Mouse (Mus musculus) lung, postnatal 36 days (tissue): ENCODE measurements at regions not wholly inside any gene's neighbourhood (a gene's known extent, or its start where the extent isn't known, plus 50 kb on each side); places are given as distances from the start of the nearest gene placed in this dataset.
A peak's percentile ranks its signal among the peaks of the same experiment; 100 is the strongest.

Experiments
- DNase-seq: peaks from one replicate; pipeline ENCODE4 v3.0.0; 2022; ENCODE audit warnings: mixed read lengths

DNA sequence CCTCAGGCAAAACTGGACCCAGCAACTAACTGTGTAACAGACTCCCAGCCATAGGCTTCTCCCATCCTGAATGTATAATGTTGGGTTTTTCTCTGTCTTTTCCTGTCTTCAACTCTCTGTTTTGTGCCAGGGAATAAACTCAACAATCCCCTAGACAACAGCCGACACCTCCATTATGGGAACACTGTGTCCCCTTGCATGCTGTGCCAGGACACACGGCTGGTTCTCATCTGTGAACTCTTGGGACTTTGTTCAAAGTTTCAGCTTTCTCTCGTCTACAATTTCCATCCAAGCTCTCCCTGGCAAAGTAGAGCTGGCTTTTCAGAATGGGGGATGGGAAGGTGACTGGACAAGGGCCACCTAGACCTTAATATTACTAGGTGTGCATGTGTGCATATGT lies 56.1 kb upstream of the Kcng1 start:
- DNase-seq: peak; percentile 61

GRCm38 (mm10) chr2:168335739-168336385 lies 54.3 kb upstream of the Kcng1 start:
- DNase-seq: no peak

DNA sequence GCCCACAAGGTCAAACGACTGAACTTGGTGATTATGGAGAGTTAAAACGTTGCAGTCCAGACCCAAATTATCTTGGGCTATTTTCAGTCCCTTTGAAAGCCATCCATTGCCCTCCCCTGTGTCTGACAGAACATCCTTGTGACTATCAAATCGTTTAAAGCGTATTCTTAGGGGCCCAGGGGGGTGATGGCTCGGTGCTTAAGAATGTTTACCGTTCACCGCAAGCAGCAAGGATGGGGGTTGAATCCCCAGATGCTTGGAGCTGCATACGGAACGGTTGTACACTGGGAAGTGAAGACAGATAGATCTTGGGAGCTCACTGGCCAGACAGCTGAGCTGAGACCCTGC lies 52.7 kb upstream of the Kcng1 start:
- DNase-seq: no peak

DNA sequence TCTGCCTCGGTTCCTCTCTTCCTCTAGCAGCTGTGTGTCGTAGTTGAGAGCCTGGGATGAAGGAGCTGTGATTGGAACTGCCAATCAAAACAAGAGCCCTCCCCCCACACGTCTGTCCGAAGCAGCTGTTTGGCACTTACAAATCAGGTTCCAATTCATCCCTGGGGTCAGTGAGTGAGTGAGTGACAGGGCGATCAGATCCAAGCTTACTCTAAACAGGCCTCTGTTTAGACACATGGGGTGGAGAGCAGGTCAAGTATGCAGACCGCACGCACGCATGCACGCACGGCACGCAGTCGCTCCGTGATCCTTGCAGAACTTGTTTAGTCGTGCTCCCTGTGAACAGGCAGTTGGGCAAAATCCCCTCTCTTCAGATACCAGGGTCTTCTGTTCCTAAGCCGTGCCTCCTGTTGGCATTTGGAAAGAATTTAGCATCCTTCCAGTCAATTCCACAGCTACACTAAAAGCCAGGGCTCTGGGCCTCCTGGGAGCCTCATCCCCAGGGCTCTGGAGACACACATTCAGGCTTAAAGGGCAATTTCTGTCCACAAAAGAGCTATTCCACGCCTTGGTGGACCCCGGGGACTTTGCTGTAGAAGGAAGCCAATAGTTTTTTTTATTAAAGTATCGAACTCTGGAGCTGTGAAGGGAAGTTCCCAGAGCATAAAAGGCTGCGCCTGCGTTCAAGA lies 52.2 kb upstream of the Kcng1 start:
- peak; percentile 48 for DNase-seq

DNA sequence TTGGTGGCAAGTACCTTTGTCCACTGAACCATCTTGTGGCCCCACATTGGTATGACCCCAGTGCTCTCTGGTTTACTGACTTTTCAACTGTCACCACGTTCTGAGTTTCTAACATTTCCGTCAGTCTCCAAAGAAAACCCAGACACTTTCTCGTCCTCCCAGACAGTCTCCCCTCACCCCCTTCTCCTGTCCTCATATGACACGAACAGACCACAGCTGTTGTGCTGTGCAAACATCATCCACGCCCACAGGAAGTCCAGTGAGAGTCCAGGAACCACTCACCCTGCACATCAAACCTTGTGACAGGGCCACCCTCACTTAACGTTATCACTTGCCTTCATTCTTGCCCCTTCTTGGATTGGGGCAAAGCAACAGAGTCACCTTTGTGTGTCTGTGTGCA lies 51.4 kb upstream of the Kcng1 start:
- peak; percentile 65 for DNase-seq
